Mouse (Mus musculus) cerebellum, adult 2 months (tissue): ENCODE measurements around the gene Ctdspl2.

ENCODE experiments used
- CTCF ChIP-seq: fragments of 200-500 bp; IDR thresholded peaks from 2 replicates; pipeline ENCODE4 v1.5.1; 2011; ENCODE audit warnings: low read depth, mild to moderate bottlenecking, control low read depth, low read length, moderate library complexity, borderline replicate concordance; ENCODE audit not compliant: insufficient read depth
- POLR2A ChIP-seq: fragments of 200-500 bp; IDR thresholded peaks from 2 replicates; pipeline ENCODE4 v1.6.1; 2011; ENCODE audit warnings: low read length, control low read depth, borderline replicate concordance; ENCODE audit not compliant: insufficient read depth

DNA sequence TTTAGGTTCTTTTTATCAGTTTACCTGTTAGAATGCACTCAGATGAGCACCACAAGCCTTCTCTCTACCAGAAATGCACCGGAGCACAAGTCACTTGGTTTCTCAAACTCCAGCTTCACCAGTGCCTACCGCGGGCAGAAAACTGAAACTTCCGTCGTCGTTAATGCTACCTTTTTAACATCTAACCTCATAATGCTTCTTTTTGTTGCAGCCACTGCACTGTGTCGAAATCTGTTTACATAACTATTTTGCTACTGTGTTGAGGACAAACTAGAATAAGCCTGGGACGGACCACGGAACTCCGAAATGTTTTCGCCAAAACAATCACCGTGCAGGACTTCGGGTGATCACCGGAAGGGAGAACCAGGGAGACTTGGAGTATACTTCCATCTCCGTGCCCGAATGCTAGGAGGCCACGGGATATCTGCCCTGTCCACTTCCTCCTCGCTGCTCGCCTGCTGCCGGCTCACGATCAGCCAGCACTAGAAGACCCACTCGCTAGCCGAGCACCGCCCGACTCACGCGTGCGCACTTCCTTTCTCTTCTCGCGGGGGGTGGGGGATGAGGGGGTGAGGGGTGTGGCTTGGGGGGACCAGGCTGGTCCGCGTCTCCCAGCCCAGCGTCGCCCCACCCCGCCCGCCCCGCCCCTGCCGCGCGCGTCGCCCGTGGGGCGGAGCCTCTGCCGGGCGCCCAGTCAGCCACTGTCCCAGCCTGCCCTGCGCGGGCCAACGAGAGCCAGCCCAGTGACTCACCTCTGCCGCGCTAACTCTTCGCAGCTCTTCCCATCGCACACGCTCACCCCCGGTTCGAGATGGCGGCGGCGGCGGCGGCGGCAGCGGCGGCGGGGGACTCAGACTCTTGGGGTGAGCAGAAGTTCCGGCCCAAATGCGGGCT lies 72.3 kb downstream of the Ctdspl2 start, which contains the start of gene Eif3j1:
- TF ChIP-seq POLR2A (peak; percentile 99), CTCF (no peak)
